Mouse (Mus musculus) C2C12 (cell line): ENCODE results near the gene Adgrg1.

ENCODE experiments used
- CEBPB ChIP-seq: IDR thresholded peaks from one replicate; pipeline ENCODE4 v1.6.1; 2011; ENCODE audit warnings: low read depth, mild to moderate bottlenecking, control low read depth, moderate library complexity
- CTCF ChIP-seq: IDR thresholded peaks from one replicate; pipeline ENCODE4 v1.5.1; 2011; ENCODE audit not compliant: control insufficient read depth, insufficient read depth, insufficient read length
- FOSL1 ChIP-seq: IDR thresholded peaks from one replicate; pipeline ENCODE4 v1.8.0; 2011; ENCODE audit warnings: mild to moderate bottlenecking, low read length; ENCODE audit not compliant: poor library complexity, insufficient read depth, severe bottlenecking
- MAX ChIP-seq: IDR thresholded peaks from one replicate; pipeline ENCODE4 v1.6.1; 2011; ENCODE audit warnings: mild to moderate bottlenecking, control low read depth
- MYOD1 ChIP-seq: IDR thresholded peaks from one replicate; pipeline ENCODE4 v1.6.1; 2011; ENCODE audit warnings: low read depth; ENCODE audit not compliant: control insufficient read depth, insufficient read length
- MYOG ChIP-seq: IDR thresholded peaks from one replicate; pipeline ENCODE4 v1.6.1; 2011; ENCODE audit not compliant: control insufficient read depth, insufficient read length; ENCODE audit errors: extremely low read depth
- USF1 ChIP-seq: IDR thresholded peaks from one replicate; pipeline ENCODE4 v1.6.1; 2011; ENCODE audit warnings: low read depth, mild to moderate bottlenecking, control low read depth, moderate library complexity

GRCm38 (mm10) chr8:94999956-95000355 lies 25.4 kb downstream of the Adgrg1 start:
- no peak for TF ChIP-seq CTCF
- no peak for TF ChIP-seq USF1
- no peak for TF ChIP-seq MAX
- no peak for TF ChIP-seq MYOG
- no peak for TF ChIP-seq CEBPB
- TF ChIP-seq MYOD1 = no peak
- TF ChIP-seq FOSL1 = no peak
